Mouse (Mus musculus): ENCODE results near the gene Acer3.

Gene Acer3

GRCm38 (mm10) chr7:98177929-98178559 lies 143.0 kb downstream of the Acer3 start, which contains the start of gene Capn5:
Gene Capn5, minus strand, starts transcription at chr7:98178274.
- peak; percentile 74 for DNase-seq

- DNase-seq: no peak
Observed at GRCm38 (mm10) chr7:98177566-98177928, 143.5 kb downstream of the Acer3 start.

- DNase-seq: no peak
Observed at GRCm38 (mm10) chr7:98177071-98177485, 143.9 kb downstream of the Acer3 start.

- no peak for DNase-seq
Observed at GRCm38 (mm10) chr7:98176322-98177070, 144.5 kb downstream of the Acer3 start.

GRCm38 (mm10) chr7:98174883-98175755 lies 145.9 kb downstream of the Acer3 start:
- DNase-seq: no peak

- no peak for DNase-seq
Observed at GRCm38 (mm10) chr7:98173408-98173807, 147.6 kb downstream of the Acer3 start.

- no peak for DNase-seq
Observed at GRCm38 (mm10) chr7:98172661-98173060, 148.3 kb downstream of the Acer3 start.

GRCm38 (mm10) chr7:98171141-98172073 lies 149.6 kb downstream of the Acer3 start:
- no peak for DNase-seq

GRCm38 (mm10) chr7:98164999-98165528 lies 155.9 kb downstream of the Acer3 start:
- no peak for DNase-seq

- no peak for DNase-seq
Observed at GRCm38 (mm10) chr7:98164382-98164998, 156.5 kb downstream of the Acer3 start.

- DNase-seq: no peak
Observed at GRCm38 (mm10) chr7:98163700-98164099, 157.3 kb downstream of the Acer3 start.

- no peak for DNase-seq
Observed at GRCm38 (mm10) chr7:98162239-98162638, 158.8 kb downstream of the Acer3 start.

GRCm38 (mm10) chr7:98160041-98160740 lies 160.8 kb downstream of the Acer3 start:
- no peak for DNase-seq

GRCm38 (mm10) chr7:98158481-98158880 lies 162.5 kb downstream of the Acer3 start:
- no peak for DNase-seq

GRCm38 (mm10) chr7:98157636-98158332 lies 163.2 kb downstream of the Acer3 start:
- no peak for DNase-seq
